Mouse (Mus musculus) bone marrow, adult 2 months (tissue): Measurements from ENCODE around the gene Taok2.

ENCODE experiments used
- CTCF ChIP-seq: fragments of 200-500 bp; IDR thresholded peaks from 2 replicates; pipeline ENCODE4 v1.5.1; 2011; ENCODE audit warnings: low read length, control low read depth; ENCODE audit not compliant: control insufficient read depth, insufficient read depth
- POLR2A ChIP-seq: fragments of 200-500 bp; IDR thresholded peaks from 2 replicates; pipeline ENCODE4 v1.6.1; 2011; ENCODE audit warnings: low read depth, mild to moderate bottlenecking, control low read depth, low read length, borderline replicate concordance; ENCODE audit not compliant: control insufficient read depth

GRCm38 (mm10) chr7:126919973-126920372, 35.5 kb upstream of the Taok2 start:
- no peak for TF ChIP-seq CTCF
- no peak for TF ChIP-seq POLR2A
